Mouse (Mus musculus) liver, embryonic 14.5 days (tissue): ENCODE data around the gene Scyl2. TPM values are rescaled to one million over a fixed set of nuclear protein-coding genes. Genes with fewer than 3 reads are reported as not detected.

Source experiments
- ATAC-seq: fragments of 200-750 bp; cut with Nextera tagmentation; 2 replicates; pipeline ENCODE4 v1.8.0; 2017; ENCODE audit warnings: moderate number of reproducible peaks, mild to moderate bottlenecking, moderate library complexity; ENCODE audit not compliant: insufficient read depth
- DNase-seq, 3 experiments: peaks; one replicate each; pipeline ENCODE4 v3.0.0-alpha.2; 2012 to 2013; ENCODE audit warnings: low read depth in 3 of 3, low spot score in 3 of 3
- H3K27ac ChIP-seq: fragments of 300-500 bp; sonication (generic); 2 replicates; pipeline ENCODE4 v1.5.1; 2014; ENCODE audit warnings: moderate library complexity, mild to moderate bottlenecking, control low read depth, inconsistent platforms
- H3K27me3 ChIP-seq: fragments of 300-500 bp; sonication (generic); 2 replicates; pipeline ENCODE4 v1.6.1; 2014; ENCODE audit warnings: mild to moderate bottlenecking, low read length, moderate library complexity; ENCODE audit not compliant: control insufficient read depth, insufficient read depth
- H3K36me3 ChIP-seq: fragments of 300-500 bp; sonication (generic); replicated peaks from 2 replicates; pipeline ENCODE4 v1.6.1; 2014; ENCODE audit warnings: low read depth; ENCODE audit not compliant: control insufficient read depth, insufficient read depth
- H3K4me1 ChIP-seq, 2 experiments: fragments of 200-500 bp in 1 of 2; fragments of 300-500 bp in 1 of 2; sonication (generic) in 1 of 2; replicated peaks; 2 replicates each; pipeline ENCODE4 v1.6.1; 2012 to 2014; ENCODE audit warnings: antibody characterized with exemption in 1 of 2, inconsistent platforms in 1 of 2, low read length in 1 of 2; ENCODE audit not compliant: control insufficient read depth in 2 of 2, insufficient read depth in 2 of 2
- H3K4me2 ChIP-seq: fragments of 300-500 bp; sonication (generic); 2 replicates; pipeline ENCODE4 v1.6.1; 2014; ENCODE audit warnings: low read depth, mild to moderate bottlenecking, control low read depth, moderate library complexity
- H3K4me3 ChIP-seq, 2 experiments: fragments of 200-500 bp in 1 of 2; fragments of 300-500 bp in 1 of 2; sonication (generic) in 1 of 2; 2 replicates each; pipeline ENCODE4 v1.5.1; 2012 to 2014; ENCODE audit warnings: low read depth in 2 of 2, low read length in 2 of 2, mild to moderate bottlenecking in 2 of 2, control low read depth in 1 of 2, inconsistent platforms in 1 of 2, moderate library complexity in 1 of 2; ENCODE audit not compliant: insufficient read depth in 1 of 2
- H3K9ac ChIP-seq: fragments of 300-500 bp; sonication (generic); replicated peaks from 2 replicates; pipeline ENCODE4 v1.6.1; 2014; ENCODE audit warnings: mild to moderate bottlenecking, control low read depth, moderate library complexity
- H3K9me3 ChIP-seq: fragments of 300-500 bp; sonication (generic); 2 replicates; pipeline ENCODE4 v1.6.1; 2016; ENCODE audit warnings: low read length, mixed read lengths; ENCODE audit not compliant: control insufficient read depth
- CTCF ChIP-seq: IDR thresholded peaks from 2 replicates; pipeline ENCODE4 v1.5.1; 2016; ENCODE audit warnings: antibody characterized with exemption, low read depth, control low read depth
- EP300 ChIP-seq: IDR thresholded peaks from 2 replicates; pipeline ENCODE4 v1.6.1; 2016; ENCODE audit warnings: antibody characterized with exemption, low read depth
- WGBS: fragments of 180-500 bp; shearing (Covaris S2); extraction: QIAGEN DNeasy Blood & Tissue Kit; methylation state at CpG from one replicate; pipeline ENCODE4 v1.1.7; 2014; ENCODE audit not compliant: insufficient replicate concordance; 5-methylcytosine and 5-hydroxymethylcytosine counted together
- polyA plus RNA-seq, 2 experiments: library from polyadenylated mRNA; depleted of rRNA in 1 of 2; stranded (reverse) in 1 of 2; unstranded in 1 of 2; fragments of >200 nt; fragmentation: Nextera tagmentation in 1 of 2; extraction: Ambion mirVana in 1 of 2; gene quantifications; 2 replicates each; pipeline versions ENCODE4 v1.2.1 to v1.2.3; 2012 to 2014

The Scyl2 gene
- polyA plus RNA-seq, 2 experiments, result 6.8 to 10.2 TPM

- no peaks in the 10 kb centered on the region for H3K27me3 ChIP-seq
- WGBS, result 59% methylated on average over 1 of the region's 1 CpGs
These were observed 34.4 kb downstream of the Scyl2 start for GRCm38 (mm10) chr10:89651691-89652090.

GRCm38 (mm10) chr10:89646918-89647317 lies 39.2 kb downstream of the Scyl2 start:
- Histone ChIP-seq H3K27ac (no peak overlapping the region), H3K27me3 (no peaks in the 10 kb centered on the region), H3K4me2 (no peak overlapping the region), H3K4me1 (no peaks in the 10 kb centered on the region), H3K36me3 (peaks cover 10% of the 10 kb centered on the region; the same call in 1 of the 2 replicates), H3K9ac (no peak overlapping the region), H3K4me3 (no peak overlapping the region), H3K9me3 (no peaks in the 10 kb centered on the region)
- no peak for TF ChIP-seq EP300
- no peak for TF ChIP-seq CTCF
- DNase-seq (no peak), ATAC-seq (no peak)
- WGBS, result 87% methylated on average over 9 of the region's 9 CpGs

More at GRCm38 (mm10) chr10:89651691-89652090, 34.4 kb downstream of the Scyl2 start:
- H3K4me3 ChIP-seq, result no peak overlapping the region
- no peak overlapping the region for H3K27ac ChIP-seq
- H3K36me3 ChIP-seq, result peaks cover 16% of the 10 kb centered on the region
- ATAC-seq (no peak), DNase-seq (no peak)
- TF ChIP-seq EP300 (no peak), CTCF (no peak)
- no peaks in the 10 kb centered on the region for H3K4me1 ChIP-seq
- no peak overlapping the region for H3K4me2 ChIP-seq
- no peaks in the 10 kb centered on the region for H3K9me3 ChIP-seq
- no peak overlapping the region for H3K9ac ChIP-seq

DNA sequence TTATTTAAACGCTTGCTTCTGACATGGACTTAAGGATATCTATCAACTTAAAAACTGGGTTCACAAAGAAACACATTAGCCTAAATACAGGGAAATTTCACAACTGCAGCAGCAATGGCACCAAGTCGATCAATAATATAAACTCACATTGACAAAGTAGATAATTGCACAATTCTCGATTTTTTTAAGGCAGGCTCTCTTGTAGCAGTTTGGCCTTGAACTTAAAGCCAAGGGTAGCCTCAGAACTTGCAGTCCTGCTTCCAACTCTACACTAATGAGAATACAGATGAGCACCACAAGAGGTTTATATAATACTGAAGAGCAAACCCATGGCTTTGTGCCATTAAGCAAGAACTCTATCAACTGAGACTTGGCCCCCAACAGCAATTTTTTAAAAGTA lies 49.1 kb downstream of the Scyl2 start:
- 61% methylated on average over 3 of the region's 3 CpGs for WGBS
- TF ChIP-seq EP300 (no peak), CTCF (no peak)
- Histone ChIP-seq H3K27ac (no peak overlapping the region), H3K36me3 (peaks cover 10% of the 10 kb centered on the region), H3K4me3 (no peak overlapping the region), H3K4me2 (no peak overlapping the region), H3K9me3 (no peaks in the 10 kb centered on the region), H3K4me1 (peaks cover 0 to 3% of the 10 kb centered on the region in 2 experiments; a peak in 1 of 4 replicates), H3K27me3 (no peaks in the 10 kb centered on the region), H3K9ac (no peak overlapping the region)
- DNase-seq (no peak), ATAC-seq (no peak)

DNA sequence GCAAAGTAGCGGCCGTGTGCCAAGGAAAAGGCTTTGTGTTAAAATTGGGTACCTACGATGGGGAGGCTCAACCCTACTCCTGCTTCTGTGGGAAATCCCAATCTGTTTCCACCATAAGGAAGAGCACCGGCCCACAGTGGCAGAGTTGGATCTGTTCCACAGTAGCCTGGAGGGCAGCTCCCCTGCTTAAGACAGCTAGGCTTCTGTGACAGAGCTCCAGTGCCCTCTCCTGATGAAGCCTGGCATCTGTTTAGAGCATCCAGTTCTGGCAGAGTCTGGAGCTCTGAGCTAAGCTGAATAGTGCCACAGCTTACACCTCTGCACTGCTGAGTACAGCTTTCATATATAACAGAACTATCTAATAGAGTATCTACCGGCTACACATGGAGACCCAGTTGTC lies 51.1 kb downstream of the Scyl2 start:
- no peaks in the 10 kb centered on the region for H3K9me3 ChIP-seq
- H3K36me3 ChIP-seq, result no peaks in the 10 kb centered on the region
- WGBS, result 78% methylated on average over 5 of the region's 5 CpGs
- no peak overlapping the region for H3K4me3 ChIP-seq
- ATAC-seq, result no peak
- no peak overlapping the region for H3K4me2 ChIP-seq
- peaks cover 0 to 3% of the 10 kb centered on the region in 2 experiments; a peak in 1 of 4 replicates for H3K4me1 ChIP-seq
- no peak overlapping the region for H3K9ac ChIP-seq
- DNase-seq, result no peak
- H3K27me3 ChIP-seq, result no peaks in the 10 kb centered on the region
- TF ChIP-seq EP300 (no peak), CTCF (peak; percentile 23; the same call in 1 of the 2 replicates)
- H3K27ac ChIP-seq, result no peak overlapping the region

DNA sequence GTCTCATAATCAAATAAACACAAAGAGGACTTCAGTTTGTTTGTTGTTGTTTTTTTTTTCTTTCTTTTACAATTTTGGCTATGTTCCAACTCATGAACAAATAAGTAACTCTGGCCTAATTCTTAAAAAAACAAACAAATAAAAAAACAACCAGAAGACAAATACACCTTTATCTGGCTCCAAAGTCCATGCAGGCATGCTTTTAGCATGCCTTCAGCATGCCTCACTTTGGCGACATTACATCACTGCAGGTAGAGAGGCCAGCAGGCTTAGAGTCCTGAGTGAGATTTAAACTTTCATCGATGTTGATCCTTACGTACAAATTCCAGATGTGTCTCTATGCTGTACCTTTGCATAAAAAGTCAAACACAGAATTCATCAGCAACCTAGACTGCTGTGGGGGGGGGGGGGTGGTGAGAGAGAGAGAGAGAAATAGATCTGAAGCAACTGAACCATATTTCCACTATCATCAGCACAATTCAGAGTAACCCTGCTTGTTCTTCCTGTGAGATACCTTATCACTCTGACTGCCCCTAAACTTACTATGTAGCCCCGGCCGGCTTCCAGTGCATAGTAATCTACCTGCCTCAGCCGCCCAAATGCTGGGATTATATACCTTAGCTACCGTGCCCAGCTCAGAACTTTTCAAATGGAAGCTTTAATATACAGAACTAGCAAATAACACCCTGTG lies 52.2 kb downstream of the Scyl2 start:
- no peak for ATAC-seq
- no peak overlapping the region for H3K9ac ChIP-seq
- no peaks in the 10 kb centered on the region for H3K36me3 ChIP-seq
- no peaks in the 10 kb centered on the region for H3K27me3 ChIP-seq
- no peak for DNase-seq
- H3K9me3 ChIP-seq, result no peaks in the 10 kb centered on the region
- H3K4me2 ChIP-seq, result no peak overlapping the region
- no peak overlapping the region for H3K4me3 ChIP-seq
- peaks cover 0 to 3% of the 10 kb centered on the region in 2 experiments; a peak in 1 of 4 replicates for H3K4me1 ChIP-seq
- no peak overlapping the region for H3K27ac ChIP-seq
- TF ChIP-seq EP300 (no peak), CTCF (no peak)
- 43% methylated on average over 7 of the region's 7 CpGs for WGBS
